Mouse (Mus musculus) limb, embryonic 10.5 days (tissue): ENCODE measurements around the gene Adat1. TPM values are rescaled to one million over a fixed set of nuclear protein-coding genes. Genes with fewer than 3 reads are reported as not detected.

Experiments
- DNase-seq: peaks from one replicate; pipeline ENCODE4 v3.0.0-alpha.2; 2017; ENCODE audit warnings: low spot score
- H3K27ac ChIP-seq: fragments of 300-500 bp; sonication (generic); 2 replicates; pipeline ENCODE4 v1.5.1; 2016; ENCODE audit warnings: mild to moderate bottlenecking
- H3K27me3 ChIP-seq: fragments of 300-500 bp; sonication (generic); 2 replicates; pipeline ENCODE4 v1.6.1; 2016; ENCODE audit warnings: low read depth, mild to moderate bottlenecking; ENCODE audit not compliant: poor library complexity, severe bottlenecking
- H3K36me3 ChIP-seq: fragments of 300-500 bp; sonication (generic); 2 replicates; pipeline ENCODE4 v1.6.1; 2016; ENCODE audit warnings: mild to moderate bottlenecking, moderate library complexity
- H3K4me1 ChIP-seq: fragments of 300-500 bp; sonication (generic); 2 replicates; pipeline ENCODE4 v1.6.1; 2016
- H3K4me3 ChIP-seq: fragments of 300-500 bp; sonication (generic); 2 replicates; pipeline ENCODE4 v1.5.1; 2016; ENCODE audit warnings: mild to moderate bottlenecking, moderate library complexity
- H3K9me3 ChIP-seq: fragments of 300-500 bp; sonication (generic); replicated peaks from 2 replicates; pipeline ENCODE4 v1.6.1; 2016; ENCODE audit warnings: mild to moderate bottlenecking
- WGBS: fragments of 180-500 bp; shearing (Covaris S2); methylation state at CpG from one replicate; pipeline ENCODE4 v1.1.7; 2016; 5-methylcytosine and 5-hydroxymethylcytosine counted together
- polyA plus RNA-seq: library from polyadenylated mRNA; unstranded; fragments of >200 nt; fragmentation: Nextera tagmentation; extraction: Ambion mirVana; gene quantifications from 2 replicates; pipeline ENCODE4 v1.2.1, GENCODE M21; 2016

The Adat1 gene
- polyA plus RNA-seq, 1 experiment from 2014 or later: 18.4 TPM

DNA sequence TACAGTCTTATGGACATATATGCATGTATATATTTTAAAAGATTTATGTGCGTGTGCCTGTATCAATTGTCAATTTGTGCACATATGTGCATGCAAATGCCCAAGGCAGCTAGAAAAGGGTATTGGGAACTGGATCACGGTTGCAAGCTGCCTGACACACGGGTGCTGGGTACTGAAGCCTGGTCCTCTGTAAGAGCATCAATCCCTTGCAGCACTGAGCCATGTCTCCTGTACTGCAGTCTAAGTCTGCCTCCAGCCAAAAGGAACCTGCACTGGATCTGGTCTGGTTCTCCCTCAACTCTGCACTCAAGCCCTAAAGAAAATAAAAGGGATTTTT lies 569 bp upstream of the Adat1 start:
- DNase-seq: no peak
- Histone ChIP-seq H3K36me3 (peaks cover 75% of the 10 kb centered on the region), H3K4me3 (no peak overlapping the region), H3K27me3 (no peaks in the 10 kb centered on the region), H3K4me1 (peaks cover 6% of the 10 kb centered on the region; the same call in 1 of the 2 replicates), H3K9me3 (no peaks in the 10 kb centered on the region), H3K27ac (no peak overlapping the region)
- 69% methylated on average over 3 of the region's 3 CpGs for WGBS

DNA sequence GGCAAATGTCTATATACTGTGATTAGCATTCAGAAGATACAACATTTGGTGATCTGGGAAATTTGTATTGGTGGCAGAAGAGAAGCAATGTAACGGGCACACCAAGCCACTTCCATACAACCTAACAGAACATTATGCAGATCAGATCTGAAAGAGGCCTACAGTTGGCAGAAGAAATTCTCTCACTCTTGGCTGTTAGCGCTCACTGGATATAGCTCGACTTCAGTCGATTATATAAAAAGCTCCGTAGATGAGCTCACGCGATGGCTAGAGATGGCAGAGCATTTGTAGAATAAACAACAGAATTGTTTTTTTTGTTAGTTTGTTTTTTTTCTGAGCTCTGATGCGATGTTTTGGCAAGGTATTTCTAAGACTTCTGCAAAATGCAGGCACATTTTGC lies 824 bp downstream of the Adat1 start:
- 73% methylated on average over 8 of the region's 8 CpGs for WGBS
- peaks cover 6% of the 10 kb centered on the region; the same call in 1 of the 2 replicates for H3K4me1 ChIP-seq
- 0 out of 2 replicates have a peak overlapping the region, but pooled peaks have one; percentile 88 for H3K27ac ChIP-seq
- DNase-seq: no peak
- H3K27me3 ChIP-seq: no peaks in the 10 kb centered on the region
- peaks cover 71% of the 10 kb centered on the region for H3K36me3 ChIP-seq
- H3K9me3 ChIP-seq: no peaks in the 10 kb centered on the region
- H3K4me3 ChIP-seq: peak overlapping the region; percentile 90

DNA sequence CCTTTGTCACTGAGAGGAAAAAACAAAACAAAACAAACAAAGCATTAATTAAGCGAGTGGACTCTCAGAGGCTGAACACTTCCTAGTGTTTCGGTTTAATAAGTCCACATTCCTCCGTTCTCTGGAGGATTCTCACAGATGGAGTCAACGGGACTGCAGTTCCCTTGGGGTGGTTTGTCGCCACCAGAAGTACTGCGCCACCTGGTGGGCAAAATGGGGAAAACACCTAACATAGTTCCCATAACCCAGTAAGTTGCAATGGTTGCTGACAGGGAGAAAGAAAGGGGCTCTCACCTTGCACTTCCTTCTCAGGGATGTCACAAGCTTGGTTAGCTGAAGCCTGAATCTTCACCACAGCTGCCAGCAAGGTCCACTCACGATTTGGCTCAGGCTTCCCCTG lies 2.2 kb downstream of the Adat1 start:
- peaks cover 6% of the 10 kb centered on the region; the same call in 1 of the 2 replicates for H3K4me1 ChIP-seq
- no peaks in the 10 kb centered on the region for H3K27me3 ChIP-seq
- no peak overlapping the region for H3K4me3 ChIP-seq
- H3K9me3 ChIP-seq: no peaks in the 10 kb centered on the region
- no peak overlapping the region for H3K27ac ChIP-seq
- peaks cover 70% of the 10 kb centered on the region for H3K36me3 ChIP-seq
- 28% methylated on average over 7 of the region's 7 CpGs for WGBS
- peak; percentile 89 for DNase-seq

DNA sequence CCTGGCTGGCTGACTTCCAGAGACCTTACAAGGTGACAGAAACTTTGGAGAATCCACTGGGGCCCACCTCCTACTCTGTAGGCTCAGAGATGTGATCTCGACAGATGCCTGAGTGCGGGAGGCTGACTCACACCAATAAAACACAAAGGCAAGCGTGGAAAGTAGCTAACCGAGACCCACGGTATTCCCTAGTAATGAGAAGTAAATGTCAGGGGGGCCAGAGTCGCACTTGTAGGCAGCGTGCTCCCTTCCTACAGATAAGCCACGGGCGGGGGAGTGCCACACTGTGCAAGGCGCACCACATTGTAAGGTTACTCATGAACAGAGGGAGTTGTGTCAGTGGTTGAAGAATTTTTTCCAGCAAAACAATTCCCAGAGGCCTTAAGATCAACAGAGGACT lies 7.6 kb downstream of the Adat1 start:
- WGBS: 91% methylated on average over 10 of the region's 10 CpGs
- H3K27ac ChIP-seq: no peak overlapping the region

DNA sequence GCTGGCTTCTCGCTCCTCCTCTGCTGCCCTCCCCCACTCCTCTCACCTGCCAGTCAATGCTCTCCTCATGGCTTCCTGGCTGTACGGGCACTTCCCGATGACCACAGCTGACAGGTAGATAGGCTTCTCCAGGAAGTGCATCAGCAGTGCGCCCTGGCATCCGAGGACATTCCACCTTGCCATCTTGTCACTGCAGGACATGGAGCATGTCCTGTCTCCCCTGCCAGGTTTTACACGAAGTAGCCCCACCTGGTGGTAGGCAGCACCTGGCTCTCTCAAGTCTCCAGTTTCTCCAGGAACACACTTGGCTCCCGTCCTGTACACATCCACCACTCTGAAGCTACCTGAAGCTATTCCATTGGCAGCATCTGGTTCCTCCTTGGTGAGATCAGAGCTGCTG lies 10.0 kb downstream of the Adat1 start:
- 82% methylated on average over 7 of the region's 7 CpGs for WGBS
- Histone ChIP-seq H3K27ac (no peak overlapping the region), H3K4me1 (no peaks in the 10 kb centered on the region), H3K36me3 (peaks cover 82% of the 10 kb centered on the region), H3K9me3 (no peaks in the 10 kb centered on the region), H3K4me3 (no peak overlapping the region), H3K27me3 (no peaks in the 10 kb centered on the region)
- no peak for DNase-seq

More for the DNA sequence above, 7.6 kb downstream of the Adat1 start:
- Histone ChIP-seq H3K9me3 (no peaks in the 10 kb centered on the region), H3K27me3 (no peaks in the 10 kb centered on the region), H3K4me3 (no peak overlapping the region), H3K4me1 (no peaks in the 10 kb centered on the region), H3K36me3 (peaks cover 84% of the 10 kb centered on the region)
- no peak for DNase-seq

DNA sequence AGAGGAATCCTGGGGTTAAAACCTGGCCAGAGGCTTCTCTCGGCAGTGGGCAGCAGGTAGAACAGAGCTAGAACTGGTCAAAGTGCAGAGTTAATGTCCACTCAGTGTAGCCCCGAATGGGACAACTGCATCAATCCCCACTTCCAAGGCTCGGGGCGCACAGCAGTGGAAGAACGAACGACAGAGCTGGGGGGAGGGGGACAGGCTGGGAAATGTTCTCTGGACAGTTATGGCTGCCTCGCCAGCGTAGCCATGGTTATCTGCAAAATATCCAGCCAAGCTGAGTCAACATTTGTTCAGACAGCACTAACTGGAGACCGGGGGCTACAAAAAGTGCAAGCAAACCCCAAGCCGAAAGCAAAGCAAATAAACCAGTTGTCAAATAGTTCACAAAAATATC lies 14.0 kb downstream of the Adat1 start:
- Histone ChIP-seq H3K27me3 (no peaks in the 10 kb centered on the region), H3K27ac (no peak overlapping the region), H3K4me3 (no peak overlapping the region), H3K9me3 (no peaks in the 10 kb centered on the region), H3K4me1 (no peaks in the 10 kb centered on the region), H3K36me3 (peaks cover 86% of the 10 kb centered on the region)
- no peak for DNase-seq
- whole genome bisulfite sequencing: 91% methylated on average over 10 of the region's 10 CpGs

DNA sequence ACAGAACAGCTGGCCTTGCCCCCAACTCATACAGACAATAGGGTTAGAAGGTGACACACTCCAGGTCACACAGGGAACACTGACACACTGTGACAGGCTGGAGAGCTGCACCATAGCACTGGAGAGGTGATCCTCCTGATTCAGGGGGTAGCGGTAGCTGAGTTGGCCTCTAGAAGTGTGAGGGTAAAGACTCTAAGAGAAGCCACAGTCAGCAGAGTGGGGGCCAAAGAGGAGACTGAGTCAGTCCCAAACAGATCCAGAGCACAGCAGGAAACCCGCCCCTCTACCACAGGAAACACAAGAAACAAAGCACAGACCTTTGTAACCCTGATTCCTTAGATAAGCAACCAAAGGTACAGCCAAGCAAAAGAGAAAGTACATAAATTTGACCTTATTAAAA lies 15.8 kb downstream of the Adat1 start:
- Histone ChIP-seq H3K4me1 (no peaks in the 10 kb centered on the region), H3K4me3 (no peak overlapping the region), H3K36me3 (peaks cover 89% of the 10 kb centered on the region), H3K27ac (no peak overlapping the region), H3K27me3 (no peaks in the 10 kb centered on the region), H3K9me3 (no peaks in the 10 kb centered on the region)
- no peak for DNase-seq
- 90% methylated on average over 2 of the region's 2 CpGs for WGBS

DNA sequence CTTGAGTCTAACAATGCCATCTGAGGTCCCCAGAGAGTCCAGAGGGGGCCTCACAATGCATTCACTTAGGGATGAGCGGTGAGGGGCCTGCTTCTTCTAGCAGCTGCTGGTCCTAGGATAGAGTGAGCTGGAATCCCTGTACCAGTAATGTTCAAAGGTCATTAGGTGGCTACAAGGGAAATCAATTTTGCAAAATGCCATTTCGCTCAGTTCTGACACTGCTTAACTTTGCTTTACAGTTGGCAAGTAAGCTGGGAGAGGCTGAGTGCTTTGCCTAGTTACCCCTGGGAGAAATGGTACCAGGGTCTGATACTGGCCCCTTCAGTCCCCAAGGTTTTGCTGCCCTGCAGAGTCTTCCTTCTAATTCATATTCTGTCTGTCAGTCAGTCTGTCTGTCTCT lies 16.4 kb downstream of the Adat1 start:
- no peak for DNase-seq
- Histone ChIP-seq H3K9me3 (no peaks in the 10 kb centered on the region), H3K36me3 (peaks cover 90% of the 10 kb centered on the region), H3K4me1 (no peaks in the 10 kb centered on the region), H3K27ac (no peak overlapping the region), H3K27me3 (no peaks in the 10 kb centered on the region), H3K4me3 (no peak overlapping the region)
- WGBS: 92% methylated on average over 2 of the region's 2 CpGs

DNA sequence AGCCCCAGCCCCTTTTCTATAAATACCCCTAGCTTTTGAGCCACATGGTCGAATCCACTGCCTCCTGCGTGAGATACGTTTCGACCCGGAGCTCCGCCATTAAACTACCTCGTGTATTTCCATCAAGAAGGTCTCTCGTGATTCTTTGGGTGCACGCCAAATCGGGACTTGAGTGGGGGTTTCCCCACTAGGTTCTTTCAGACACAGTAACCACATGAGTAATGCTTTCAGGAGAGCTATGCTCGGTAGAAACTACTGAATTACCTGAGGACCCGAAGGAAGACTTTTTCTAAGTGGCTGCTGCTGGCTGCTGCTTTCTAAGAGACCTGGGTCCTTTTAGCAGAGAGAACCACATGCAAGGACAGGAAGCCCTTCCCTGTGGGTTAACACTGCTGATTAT lies 18.0 kb downstream of the Adat1 start:
- Histone ChIP-seq H3K27me3 (no peaks in the 10 kb centered on the region), H3K36me3 (peaks cover 85% of the 10 kb centered on the region), H3K27ac (no peak overlapping the region), H3K9me3 (no peaks in the 10 kb centered on the region), H3K4me1 (no peaks in the 10 kb centered on the region), H3K4me3 (no peak overlapping the region)
- no peak for DNase-seq
- 98% methylated on average over 12 of the region's 12 CpGs for WGBS

DNA sequence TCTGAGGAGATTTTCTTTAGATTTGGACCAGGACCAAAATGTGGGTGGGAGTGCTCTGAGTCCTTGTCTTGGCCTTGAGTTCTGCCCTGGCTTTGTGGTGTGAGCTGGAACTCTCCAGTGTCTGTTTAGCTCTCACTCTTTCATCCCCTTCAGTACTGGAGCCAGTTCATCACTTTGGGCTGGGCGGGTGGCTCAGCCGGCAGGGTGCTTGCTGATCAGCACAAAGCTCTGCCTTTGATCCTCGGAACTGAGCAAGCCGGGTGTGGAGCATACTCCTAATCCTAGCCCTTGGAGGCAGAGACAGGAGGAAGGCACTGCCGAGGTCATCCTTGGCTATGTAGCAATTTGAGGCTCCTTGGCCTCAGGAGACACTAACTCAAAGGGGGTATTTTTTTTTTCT lies 23.1 kb downstream of the Adat1 start:
- WGBS: 33% methylated on average over 5 of the region's 5 CpGs
- no peak for DNase-seq
- H3K4me3 ChIP-seq: no peak overlapping the region
- H3K36me3 ChIP-seq: peaks cover 61% of the 10 kb centered on the region
- no peaks in the 10 kb centered on the region for H3K4me1 ChIP-seq
- H3K27ac ChIP-seq: no peak overlapping the region
- H3K9me3 ChIP-seq: no peaks in the 10 kb centered on the region
- H3K27me3 ChIP-seq: no peaks in the 10 kb centered on the region

DNA sequence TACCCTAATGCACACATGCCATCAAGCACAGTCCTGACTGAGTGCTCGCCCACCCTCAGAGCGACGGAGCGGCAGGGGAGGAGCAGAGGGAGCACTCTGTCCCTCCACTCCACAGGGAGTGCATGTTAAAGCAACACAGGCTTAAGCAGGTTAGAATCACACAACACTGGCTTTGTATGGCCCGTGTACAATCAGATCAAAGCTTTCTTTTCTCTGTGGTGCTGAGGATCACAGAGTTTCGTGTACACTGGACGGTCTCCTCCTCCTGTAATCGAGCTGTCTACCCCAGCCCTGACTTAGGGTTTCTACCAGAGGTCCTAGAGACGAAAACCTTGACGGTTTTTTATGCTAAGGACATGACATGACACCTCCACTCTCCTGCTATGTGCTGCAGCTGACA lies 23.6 kb downstream of the Adat1 start:
- H3K27me3 ChIP-seq: no peaks in the 10 kb centered on the region
- peaks cover 57% of the 10 kb centered on the region for H3K36me3 ChIP-seq
- no peaks in the 10 kb centered on the region for H3K9me3 ChIP-seq
- no peak for DNase-seq
- H3K27ac ChIP-seq: no peak overlapping the region
- no peak overlapping the region for H3K4me3 ChIP-seq
- WGBS: 88% methylated on average over 10 of the region's 10 CpGs
- no peaks in the 10 kb centered on the region for H3K4me1 ChIP-seq

DNA sequence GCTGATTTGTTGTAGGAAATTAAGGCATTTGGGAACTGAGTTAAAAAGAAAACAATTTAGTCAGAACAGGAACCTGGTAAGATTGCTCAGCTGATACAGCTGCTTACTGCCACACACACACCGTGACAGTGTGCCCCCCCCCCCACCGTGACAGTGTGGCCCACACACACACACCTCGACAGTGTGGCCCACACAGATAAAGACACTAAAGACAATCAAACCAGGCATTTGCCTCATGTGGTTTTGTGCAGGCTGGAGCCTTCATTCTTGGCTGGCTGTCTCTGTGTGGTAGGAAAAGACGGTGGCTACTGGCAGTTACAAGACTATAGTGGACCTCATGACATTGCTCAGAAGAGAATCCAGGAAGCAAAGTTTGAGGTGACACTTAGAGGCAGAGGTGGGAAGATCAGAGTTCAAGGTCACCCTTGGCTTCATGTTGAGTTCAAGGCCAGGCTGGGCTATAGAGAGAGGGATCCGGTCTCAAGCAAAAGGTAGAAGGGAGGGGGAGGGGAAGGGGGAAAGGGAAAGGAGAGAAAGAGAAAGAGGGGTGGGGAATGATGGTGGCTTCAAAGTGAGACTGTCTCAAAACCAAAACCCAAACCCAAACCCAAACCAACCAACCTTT lies 24.7 kb downstream of the Adat1 start:
- 87% methylated on average over 5 of the region's 5 CpGs for WGBS
- no peak overlapping the region for H3K27ac ChIP-seq
- no peaks in the 10 kb centered on the region for H3K27me3 ChIP-seq
- H3K4me1 ChIP-seq: no peaks in the 10 kb centered on the region
- DNase-seq: no peak
- peaks cover 48% of the 10 kb centered on the region for H3K36me3 ChIP-seq
- H3K9me3 ChIP-seq: no peaks in the 10 kb centered on the region
- no peak overlapping the region for H3K4me3 ChIP-seq

DNA sequence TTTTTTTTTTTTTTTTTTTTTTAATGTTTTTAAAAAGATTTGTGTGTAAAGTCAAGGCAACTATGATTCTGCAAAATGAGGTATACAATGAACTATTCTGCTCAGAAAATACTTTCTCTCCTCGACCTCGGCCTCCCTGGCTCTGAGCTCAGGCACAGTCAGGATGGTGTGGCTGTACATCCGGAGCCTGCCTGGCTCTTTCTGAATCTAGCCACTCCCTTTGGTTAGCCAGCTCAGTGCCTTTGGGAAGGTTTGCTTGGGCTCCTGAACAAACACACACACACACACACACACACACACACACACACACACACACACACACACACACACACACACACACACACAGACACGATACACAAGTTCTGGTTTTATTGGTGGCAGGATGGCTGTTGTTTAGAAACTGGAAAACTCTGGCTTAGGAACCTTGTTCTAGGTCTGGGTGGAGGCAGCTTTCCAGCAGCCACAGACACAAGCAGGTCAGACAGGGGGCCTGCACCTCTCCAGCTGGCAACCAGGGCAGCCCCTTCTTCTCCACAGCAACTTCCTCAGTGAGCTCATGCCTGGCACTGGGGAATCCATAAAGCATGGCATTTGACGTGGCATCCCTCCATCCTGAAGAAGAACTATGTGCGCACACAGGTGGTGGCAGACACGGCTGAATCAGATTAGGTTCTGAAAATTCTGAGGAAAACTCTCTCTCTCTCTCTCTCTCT lies 27.1 kb downstream of the Adat1 start:
- no peak overlapping the region for H3K4me3 ChIP-seq
- H3K4me1 ChIP-seq: no peaks in the 10 kb centered on the region
- H3K36me3 ChIP-seq: peaks cover 27% of the 10 kb centered on the region
- WGBS: 87% methylated on average over 7 of the region's 7 CpGs
- H3K27me3 ChIP-seq: no peaks in the 10 kb centered on the region
- no peak for DNase-seq
- H3K27ac ChIP-seq: no peak overlapping the region
- H3K9me3 ChIP-seq: no peaks in the 10 kb centered on the region
